In genomic region chr9:75778762-75779346, GRCm38 (mm10) we compare ENCODE assay signal across 13 mouse cellular contexts. TPM values are rescaled to one million over a fixed set of nuclear protein-coding genes. Genes with fewer than 3 reads are reported as not detected.
DNase-seq lines count a peak whose midpoint lies in the region; ATAC-seq and TF ChIP-seq lines count a peak whose summit lies in the region.
"Had no signal": no experiment of that assay in that cellular context is flagged by ENCODE, and none has a peak within 500 bp of the region (broad histone marks: within the 10 kb centered on the region; RNA-seq: fewer than 3 reads in every experiment).

No protein-coding gene starts in this region.

- H3K4me2 ChIP-seq in neural tube, embryonic 12.5 days (replicated peaks), result 0 out of 2 replicates have a peak overlapping the region, but pooled peaks have one; percentile 10
- H3K4me2 ChIP-seq in neural tube, embryonic 15.5 days, result no peak overlapping the region
- H3K4me2 ChIP-seq in lung, embryonic 14.5 days, result peak overlapping the region; percentile 56
- H3K4me2 ChIP-seq: neural tube, embryonic 13.5 days had no signal

- no peak overlapping the region for H3K9ac ChIP-seq in neural tube, embryonic 12.5 days
- H3K9ac ChIP-seq in neural tube, embryonic 15.5 days (replicated peaks), result no peak overlapping the region
- H3K9ac ChIP-seq in lung, embryonic 14.5 days, result no peak overlapping the region
- H3K9ac ChIP-seq: forebrain, postnatal 0 days; neural tube, embryonic 13.5 days had no signal

- peak overlapping the region; percentile 58 for H3K4me3 ChIP-seq in gastrocnemius, adult 2 months
- no peak overlapping the region for H3K4me3 ChIP-seq in neural tube, embryonic 12.5 days
- H3K4me3 ChIP-seq in neural tube, embryonic 15.5 days (replicated peaks), result no peak overlapping the region
- H3K4me3 ChIP-seq in lung, embryonic 14.5 days (ENCODE audit: low read depth, low read length), result peak overlapping the region; percentile 33
- no peak overlapping the region for H3K4me3 ChIP-seq in left cerebral cortex, adult 2 months
- H3K4me3 ChIP-seq: neural tube, embryonic 13.5 days had no signal

- no peak for DNase-seq in gastrocnemius, adult 2 months
- DNase-seq in gastrocnemius, postnatal 4 days (ENCODE audit: low spot score in 2 of 2), result no peak
- peak; percentile 80 for DNase-seq in lung, embryonic 14.5 days
- no peak for DNase-seq in thymus, postnatal 0 days (ENCODE audit: low spot score)
- no peak for DNase-seq in left cerebral cortex, adult 2 months (ENCODE audit: extremely low spot score in 1 of 2, low spot score in 2 of 2)
- DNase-seq: forebrain, postnatal 0 days; kidney, postnatal 25 days; right cerebral cortex, postnatal 14 days had no signal

- H3K4me1 ChIP-seq in neural tube, embryonic 12.5 days, result peaks cover 15% of the 10 kb centered on the region; the same call in 1 of the 2 replicates
- H3K4me1 ChIP-seq in neural tube, embryonic 15.5 days, result peaks cover 6% of the 10 kb centered on the region; the same call in 1 of the 2 replicates
- H3K4me1 ChIP-seq in lung, embryonic 14.5 days (ENCODE audit: insufficient read depth), result peaks cover 16% of the 10 kb centered on the region; the same call in 1 of the 2 replicates

- 69% methylated on average over 9 of the region's 9 CpGs for WGBS in neural tube, embryonic 12.5 days
- 87% methylated on average over 9 of the region's 9 CpGs for WGBS in neural tube, embryonic 15.5 days
- 27% methylated on average over 9 of the region's 9 CpGs for WGBS in lung, embryonic 14.5 days

- no peak for TF ChIP-seq CTCF in gastrocnemius, adult 2 months (IDR thresholded peaks at IDR 0.05)
- TF ChIP-seq CTCF in lung, embryonic 14.5 days (IDR thresholded peaks at IDR 0.05; ENCODE audit: low read depth), result no peak
- no peak for TF ChIP-seq CTCF in left cerebral cortex, adult 2 months (IDR thresholded peaks at IDR 0.05)

- intact Hi-C loops in gastrocnemius, adult 2 months (cut with DNase I), result no loop called here
- intact Hi-C loops in left cerebral cortex, adult 2 months (cut with DNase I), result no loop called here

- H3K36me3 ChIP-seq in neural tube, embryonic 12.5 days, result no peaks in the 10 kb centered on the region
- H3K36me3 ChIP-seq in neural tube, embryonic 15.5 days, result no peaks in the 10 kb centered on the region
- H3K36me3 ChIP-seq in lung, embryonic 14.5 days (ENCODE audit: insufficient read depth), result no peaks in the 10 kb centered on the region
- H3K36me3 ChIP-seq: neural tube, embryonic 13.5 days had no signal

- no peak for ATAC-seq in neural tube, embryonic 12.5 days (ENCODE audit: low FRiP score, low read depth)
- ATAC-seq in neural tube, embryonic 15.5 days (ENCODE audit: low FRiP score), result no peak
- ATAC-seq in lung, embryonic 14.5 days (ENCODE audit: insufficient read depth), result peak; percentile 72
- ATAC-seq: forebrain, postnatal 0 days had no signal

- no peaks in the 10 kb centered on the region for H3K9me3 ChIP-seq in neural tube, embryonic 12.5 days
- no peaks in the 10 kb centered on the region for H3K9me3 ChIP-seq in neural tube, embryonic 15.5 days (replicated peaks)
- H3K9me3 ChIP-seq in lung, embryonic 14.5 days (ENCODE audit: low read depth, low read length), result no peaks in the 10 kb centered on the region
- H3K9me3 ChIP-seq: neural tube, embryonic 13.5 days had no signal

- peak overlapping the region; percentile 79 for H3K27ac ChIP-seq in gastrocnemius, adult 2 months
- no peak overlapping the region for H3K27ac ChIP-seq in neural tube, embryonic 12.5 days
- H3K27ac ChIP-seq in neural tube, embryonic 15.5 days (replicated peaks), result no peak overlapping the region
- H3K27ac ChIP-seq in lung, embryonic 14.5 days (ENCODE audit: low read depth), result no peak overlapping the region
- no peak overlapping the region for H3K27ac ChIP-seq in left cerebral cortex, adult 2 months
- H3K27ac ChIP-seq: neural tube, embryonic 13.5 days had no signal

- no peaks in the 10 kb centered on the region for H3K27me3 ChIP-seq in neural tube, embryonic 12.5 days (replicated peaks)
- H3K27me3 ChIP-seq in neural tube, embryonic 15.5 days (replicated peaks), result no peaks in the 10 kb centered on the region
- no peaks in the 10 kb centered on the region for H3K27me3 ChIP-seq in lung, embryonic 14.5 days (ENCODE audit: insufficient read depth, low read length)
- H3K27me3 ChIP-seq: neural tube, embryonic 13.5 days had no signal

RNA-seq across cellular contexts. Expression of gene Bmp5, which starts 3.7 kb away (rescaled TPM):
- total RNA-seq in gastrocnemius, adult 2 months (2021), result 1 to 10 TPM; 1.6 to 3.3 TPM
- 1 to 10 TPM; 4.3 to 6.5 TPM for total RNA-seq in gastrocnemius, postnatal 4 days (2021)
- polyA plus RNA-seq in neural tube, embryonic 12.5 days (2016; fragmentation: Nextera tagmentation; extraction: Ambion mirVana), result 5.3 TPM in 2 replicates
- polyA plus RNA-seq in neural tube, embryonic 15.5 days (2015; fragmentation: Nextera tagmentation; extraction: Ambion mirVana), result 2.7 and 3.3 TPM in 2 replicates
- polyA plus RNA-seq in lung, embryonic 14.5 days (2014; fragmentation: Nextera tagmentation; extraction: Ambion mirVana), result 37.6 and 39.0 TPM in 2 replicates
- 0.39 and 0.43 TPM in 2 replicates for polyA plus RNA-seq in thymus, postnatal 0 days (2015; fragmentation: Nextera tagmentation; extraction: Ambion mirVana)
- total RNA-seq in left cerebral cortex, adult 2 months (2021), result 1 to 10 TPM; 1.0 to 1.7 TPM
- total RNA-seq: hematopoietic stem cell, adult 5-6 weeks; megakaryocyte-erythroid progenitor cell, adult 5-6 weeks had no signal

Comparison
In these comparisons a context has a peak if more than half of its experiments do, and no peak if none do; other contexts are left out.
1. H3K4me3 ChIP-seq: peak in gastrocnemius, adult 2 months (single experiment) and lung, embryonic 14.5 days (single experiment); none in neural tube, embryonic 12.5 days (single experiment), neural tube, embryonic 15.5 days (single experiment) and left cerebral cortex, adult 2 months (single experiment).